Mouse (Mus musculus) midbrain, embryonic 13.5 days (tissue): ENCODE data around the gene Slc25a24. TPM values are rescaled to one million over a fixed set of nuclear protein-coding genes. Genes with fewer than 3 reads are reported as not detected.

Experiments
- ATAC-seq: fragments of 200-750 bp; cut with Nextera tagmentation; 2 replicates; pipeline ENCODE4 v1.8.0; 2017; ENCODE audit warnings: mild to moderate bottlenecking, moderate TSS enrichment, moderate library complexity
- H3K27ac ChIP-seq: fragments of 300-500 bp; sonication (generic); 2 replicates; pipeline ENCODE4 v1.5.1; 2015; ENCODE audit warnings: inconsistent platforms, mild to moderate bottlenecking, moderate library complexity
- H3K27me3 ChIP-seq: fragments of 300-500 bp; sonication (generic); 2 replicates; pipeline ENCODE4 v1.6.1; 2015; ENCODE audit warnings: mild to moderate bottlenecking, inconsistent platforms
- H3K36me3 ChIP-seq: fragments of 300-500 bp; sonication (generic); 2 replicates; pipeline ENCODE4 v1.6.1; 2015; ENCODE audit warnings: mild to moderate bottlenecking, inconsistent platforms
- H3K4me1 ChIP-seq: fragments of 300-500 bp; sonication (generic); replicated peaks from 2 replicates; pipeline ENCODE4 v1.6.1; 2015; ENCODE audit warnings: inconsistent platforms
- H3K4me2 ChIP-seq: fragments of 300-500 bp; sonication (generic); replicated peaks from 2 replicates; pipeline ENCODE4 v1.6.1; 2015; ENCODE audit warnings: moderate library complexity, mild to moderate bottlenecking, inconsistent platforms
- H3K4me3 ChIP-seq: fragments of 300-500 bp; sonication (generic); replicated peaks from 2 replicates; pipeline ENCODE4 v1.5.1; 2015; ENCODE audit warnings: mild to moderate bottlenecking, inconsistent platforms
- H3K9ac ChIP-seq: fragments of 300-500 bp; sonication (generic); replicated peaks from 2 replicates; pipeline ENCODE4 v1.6.1; 2015; ENCODE audit warnings: mild to moderate bottlenecking, inconsistent platforms
- H3K9me3 ChIP-seq: fragments of 300-500 bp; sonication (generic); 2 replicates; pipeline ENCODE4 v1.6.1; 2016; ENCODE audit warnings: mild to moderate bottlenecking, inconsistent platforms
- WGBS: fragments of 180-500 bp; shearing (Covaris S2); methylation state at CpG from one replicate; pipeline ENCODE4 v1.1.7; 2015; 5-methylcytosine and 5-hydroxymethylcytosine counted together
- polyA plus RNA-seq: library from polyadenylated mRNA; unstranded; fragments of >200 nt; fragmentation: Nextera tagmentation; extraction: Ambion mirVana; gene quantifications from 2 replicates; pipeline ENCODE4 v1.2.1, GENCODE M21; 2015

Gene Slc25a24
- polyA plus RNA-seq, 1 experiment from 2014 or later = 9.1 TPM

- H3K4me2 ChIP-seq = no peak overlapping the region
- no peaks in the 10 kb centered on the region for H3K36me3 ChIP-seq
- WGBS = 87% methylated on average over 5 of the region's 5 CpGs
- no peak overlapping the region for H3K4me3 ChIP-seq
- H3K27me3 ChIP-seq = no peaks in the 10 kb centered on the region
- no peak for ATAC-seq
- no peak overlapping the region for H3K9ac ChIP-seq
- no peak overlapping the region for H3K27ac ChIP-seq
- H3K9me3 ChIP-seq = no peaks in the 10 kb centered on the region
- H3K4me1 ChIP-seq = peaks cover 11% of the 10 kb centered on the region
Measured at GRCm38 (mm10) chr3:109174394-109174793, 51.4 kb downstream of the Slc25a24 start.

- H3K27me3 ChIP-seq = no peaks in the 10 kb centered on the region
- ATAC-seq = no peak
- no peak overlapping the region for H3K4me3 ChIP-seq
- no peaks in the 10 kb centered on the region for H3K36me3 ChIP-seq
- H3K27ac ChIP-seq = 0 out of 2 replicates have a peak overlapping the region, but pooled peaks have one; percentile 3
- no peak overlapping the region for H3K9ac ChIP-seq
- 50% methylated on average over 6 of the region's 6 CpGs for WGBS
- no peak overlapping the region for H3K4me2 ChIP-seq
- no peaks in the 10 kb centered on the region for H3K9me3 ChIP-seq
- H3K4me1 ChIP-seq = peaks cover 19% of the 10 kb centered on the region
Measured at GRCm38 (mm10) chr3:109178705-109179104, 55.8 kb downstream of the Slc25a24 start.

- H3K4me2 ChIP-seq = no peak overlapping the region
- H3K4me3 ChIP-seq = no peak overlapping the region
- no peak overlapping the region for H3K9ac ChIP-seq
- H3K4me1 ChIP-seq = peaks cover 19% of the 10 kb centered on the region
- H3K27ac ChIP-seq = no peak overlapping the region
- H3K27me3 ChIP-seq = no peaks in the 10 kb centered on the region
- no peaks in the 10 kb centered on the region for H3K36me3 ChIP-seq
- ATAC-seq = peak; percentile 40; the same call in 1 of the 2 replicates
- H3K9me3 ChIP-seq = no peaks in the 10 kb centered on the region
- 67% methylated on average over 6 of the region's 6 CpGs for WGBS
Measured at GRCm38 (mm10) chr3:109179528-109180076, 56.7 kb downstream of the Slc25a24 start.

- Histone ChIP-seq H3K4me2 (no peak overlapping the region), H3K27ac (no peak overlapping the region), H3K9me3 (no peaks in the 10 kb centered on the region), H3K27me3 (no peaks in the 10 kb centered on the region), H3K9ac (no peak overlapping the region), H3K36me3 (no peaks in the 10 kb centered on the region), H3K4me3 (no peak overlapping the region), H3K4me1 (no peaks in the 10 kb centered on the region)
- no peak for ATAC-seq
- 88% methylated on average over 2 of the region's 2 CpGs for WGBS
Measured at GRCm38 (mm10) chr3:109196166-109196565, 73.2 kb downstream of the Slc25a24 start.

GRCm38 (mm10) chr3:109199280-109199679, 76.3 kb downstream of the Slc25a24 start:
- H3K27ac ChIP-seq = no peak overlapping the region
- H3K9me3 ChIP-seq = no peaks in the 10 kb centered on the region
- H3K9ac ChIP-seq = no peak overlapping the region
- 85% methylated on average over 1 of the region's 1 CpGs for WGBS
- H3K4me1 ChIP-seq = no peaks in the 10 kb centered on the region
- H3K4me2 ChIP-seq = no peak overlapping the region
- no peaks in the 10 kb centered on the region for H3K27me3 ChIP-seq
- H3K4me3 ChIP-seq = no peak overlapping the region
- ATAC-seq = no peak
- H3K36me3 ChIP-seq = no peaks in the 10 kb centered on the region

- Histone ChIP-seq H3K27me3 (no peaks in the 10 kb centered on the region), H3K36me3 (no peaks in the 10 kb centered on the region), H3K4me2 (no peak overlapping the region), H3K4me3 (no peak overlapping the region), H3K4me1 (no peaks in the 10 kb centered on the region), H3K9ac (no peak overlapping the region), H3K9me3 (no peaks in the 10 kb centered on the region), H3K27ac (no peak overlapping the region)
- 95% methylated on average over 3 of the region's 3 CpGs for WGBS
- ATAC-seq = no peak
Measured at GRCm38 (mm10) chr3:109212322-109212721, 89.4 kb downstream of the Slc25a24 start.

- Histone ChIP-seq H3K4me3 (no peak overlapping the region), H3K4me2 (no peak overlapping the region), H3K4me1 (no peaks in the 10 kb centered on the region), H3K27me3 (no peaks in the 10 kb centered on the region), H3K9ac (no peak overlapping the region), H3K9me3 (no peaks in the 10 kb centered on the region), H3K27ac (no peak overlapping the region), H3K36me3 (no peaks in the 10 kb centered on the region)
- no peak for ATAC-seq
Measured at GRCm38 (mm10) chr3:109216352-109216751, 93.4 kb downstream of the Slc25a24 start.

Other genes starting within 250 kb of the Slc25a24 start
- gene Fndc7, start 233.1 kb upstream of the Slc25a24 start, polyA plus RNA-seq = not detected in 2 replicates
- 67.1 and 72.2 TPM in 2 replicates for gene Prpf38b, start 211.4 kb upstream of the Slc25a24 start, polyA plus RNA-seq
- gene Henmt1, start 183.3 kb upstream of the Slc25a24 start, polyA plus RNA-seq = 0.90 and 1.1 TPM in 2 replicates
- gene Gm9857, start 182.7 kb upstream of the Slc25a24 start, polyA plus RNA-seq = 0.75 TPM in 1 of 2 replicates, not detected in the other
- gene Fam102b, start 95.5 kb upstream of the Slc25a24 start, polyA plus RNA-seq = 8.5 and 9.6 TPM in 2 replicates
- not detected in 2 replicates for gene Slc25a54, start 42.7 kb upstream of the Slc25a24 start, polyA plus RNA-seq
- 32.6 TPM in 2 replicates for gene Vav3, start 217.5 kb downstream of the Slc25a24 start, polyA plus RNA-seq